ENCODE assay signal across 34 mouse cellular contexts in genomic region chr3:157349480-157349879, GRCm38 (mm10).
"Had no signal": no experiment of that assay in that cellular context is flagged by ENCODE, and none has a peak within 500 bp of the region (broad histone marks: within the 10 kb centered on the region; RNA-seq: fewer than 3 reads in every experiment).

No protein-coding gene starts in this region.

- H3K9ac ChIP-seq: heart, embryonic 12.5 days; heart, embryonic 13.5 days; heart, embryonic 15.5 days; hindbrain, embryonic 12.5 days; hindbrain, embryonic 13.5 days; hindbrain, embryonic 14.5 days; hindbrain, embryonic 15.5 days; intestine, embryonic 15.5 days; kidney, embryonic 15.5 days had no signal

- H3K27me3 ChIP-seq: heart, embryonic 12.5 days; heart, embryonic 13.5 days; heart, embryonic 15.5 days; hindbrain, embryonic 12.5 days; hindbrain, embryonic 13.5 days; hindbrain, embryonic 15.5 days; intestine, embryonic 15.5 days; kidney, embryonic 15.5 days had no signal

- H3K4me1 ChIP-seq: heart, embryonic 12.5 days; heart, embryonic 13.5 days; heart, embryonic 15.5 days; hindbrain, embryonic 12.5 days; hindbrain, embryonic 13.5 days; hindbrain, embryonic 15.5 days; intestine, embryonic 15.5 days; kidney, embryonic 15.5 days had no signal

- ATAC-seq: hindbrain, embryonic 16.5 days; hindbrain, postnatal 0 days; inflammation-experienced regulatory T-cells, adult 6 months; intestine, embryonic 15.5 days; intestine, embryonic 16.5 days; intestine, postnatal 0 days had no signal

- H3K27ac ChIP-seq: heart, embryonic 13.5 days; heart, embryonic 15.5 days; hindbrain, embryonic 10.5 days; hindbrain, embryonic 12.5 days; hindbrain, embryonic 13.5 days; hindbrain, embryonic 14.5 days; hindbrain, embryonic 15.5 days; hindbrain, postnatal 0 days; intestine, embryonic 15.5 days; kidney, embryonic 15.5 days; kidney, postnatal 0 days; layer of hippocampus, adult 2 months; left cerebral cortex, adult 2 months had no signal

- H3K4me3 ChIP-seq: heart, embryonic 12.5 days; heart, embryonic 13.5 days; heart, embryonic 15.5 days; hindbrain, embryonic 10.5 days; hindbrain, embryonic 12.5 days; hindbrain, embryonic 13.5 days; hindbrain, embryonic 15.5 days; intestine, embryonic 15.5 days; kidney, embryonic 15.5 days; layer of hippocampus, adult 2 months; left cerebral cortex, adult 2 months had no signal

- H3K4me2 ChIP-seq: heart, embryonic 12.5 days; heart, embryonic 13.5 days; heart, embryonic 15.5 days; hindbrain, embryonic 12.5 days; hindbrain, embryonic 13.5 days; hindbrain, embryonic 14.5 days; hindbrain, embryonic 15.5 days; intestine, embryonic 15.5 days; kidney, embryonic 15.5 days had no signal

- H3K36me3 ChIP-seq: heart, embryonic 12.5 days; heart, embryonic 13.5 days; heart, embryonic 15.5 days; hindbrain, embryonic 10.5 days; hindbrain, embryonic 12.5 days; hindbrain, embryonic 13.5 days; hindbrain, embryonic 15.5 days; intestine, embryonic 15.5 days; kidney, embryonic 15.5 days had no signal

- DNase-seq: heart, postnatal 10 days; heart, postnatal 14 days; heart, postnatal 36 days; heart, postnatal 4 days; kidney, adult 11 months; kidney, adult 18-20 months; kidney, adult 2 months; kidney, adult 8-10 months; kidney, adult 9 months; kidney, postnatal 10 days; kidney, postnatal 14 days; kidney, postnatal 25 days; kidney, postnatal 36 days; kidney, postnatal 4 days; layer of hippocampus, adult 9-11 months; layer of hippocampus, postnatal 36 days had no signal

- H3K9me3 ChIP-seq: heart, embryonic 12.5 days; heart, embryonic 13.5 days; heart, embryonic 15.5 days; hindbrain, embryonic 10.5 days; hindbrain, embryonic 12.5 days; hindbrain, embryonic 13.5 days; hindbrain, embryonic 15.5 days; intestine, embryonic 15.5 days; kidney, embryonic 15.5 days had no signal
